Mouse (Mus musculus) R1 (cell line): ENCODE measurements at regions not wholly inside any gene's neighbourhood (a gene's known extent, or its start where the extent isn't known, plus 50 kb on each side); places are given as distances from the start of the nearest gene placed in this dataset.

ENCODE experiments used
- DNase-seq: peaks from one replicate; pipeline ENCODE4 v3.0.0-alpha.2; 2018; ENCODE audit warnings: low read depth, low spot score

GRCm38 (mm10) chr3:60409283-60409633, 63.4 kb upstream of the Mbnl1 start:
- no peak for DNase-seq

- DNase-seq: no peak
Measured at GRCm38 (mm10) chr3:60411746-60412145, 60.9 kb upstream of the Mbnl1 start.

GRCm38 (mm10) chr3:60412206-60412605, 60.4 kb upstream of the Mbnl1 start:
- no peak for DNase-seq

- DNase-seq: no peak
Measured at GRCm38 (mm10) chr3:60413749-60414148, 58.9 kb upstream of the Mbnl1 start.

GRCm38 (mm10) chr3:60417001-60417400, 55.6 kb upstream of the Mbnl1 start:
- no peak for DNase-seq

- no peak for DNase-seq
Measured at GRCm38 (mm10) chr3:60418652-60419051, 54.0 kb upstream of the Mbnl1 start.

- DNase-seq: no peak
Measured at GRCm38 (mm10) chr3:60419216-60419615, 53.4 kb upstream of the Mbnl1 start.
